Mouse (Mus musculus): ENCODE data around the gene Pdzd8.

Pdzd8 gene

DNA sequence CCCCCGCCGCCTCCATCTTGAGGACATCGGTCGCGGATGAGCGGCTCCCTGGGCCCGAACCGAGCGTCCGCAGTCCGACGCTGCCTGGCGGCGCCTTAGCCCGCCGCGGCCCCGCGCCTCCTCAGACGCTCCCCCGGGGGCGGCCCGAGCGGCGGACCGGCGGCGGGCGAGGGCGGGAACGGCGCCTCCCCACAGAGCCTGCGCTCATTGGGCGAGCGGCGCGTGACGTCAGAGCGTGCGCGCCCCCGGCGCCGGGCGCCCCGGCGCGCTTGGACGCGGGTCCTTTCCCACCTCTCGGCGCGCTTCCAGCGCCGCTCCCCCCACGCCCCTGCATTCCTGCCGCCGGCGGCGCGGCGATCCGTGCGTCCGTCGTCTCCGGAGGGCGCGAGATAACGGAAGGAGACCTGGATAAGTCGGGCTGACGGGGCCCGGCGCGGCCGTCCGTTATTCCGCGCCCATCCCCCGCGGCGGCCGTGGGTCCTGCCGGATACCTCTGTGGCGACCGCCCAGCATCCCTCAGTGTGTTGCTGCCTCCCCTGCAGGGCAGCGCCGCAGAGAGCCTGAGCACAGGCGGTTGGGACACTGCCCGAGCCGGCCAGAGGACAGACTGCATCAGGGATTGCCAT is at the start of gene Pdzd8:
Pdzd8 (minus strand) TSS at position 123 of the 626 bp plus-strand sequence.
- peak; percentile 76 for DNase-seq (ENCODE audit: low read depth, low spot score)

DNA sequence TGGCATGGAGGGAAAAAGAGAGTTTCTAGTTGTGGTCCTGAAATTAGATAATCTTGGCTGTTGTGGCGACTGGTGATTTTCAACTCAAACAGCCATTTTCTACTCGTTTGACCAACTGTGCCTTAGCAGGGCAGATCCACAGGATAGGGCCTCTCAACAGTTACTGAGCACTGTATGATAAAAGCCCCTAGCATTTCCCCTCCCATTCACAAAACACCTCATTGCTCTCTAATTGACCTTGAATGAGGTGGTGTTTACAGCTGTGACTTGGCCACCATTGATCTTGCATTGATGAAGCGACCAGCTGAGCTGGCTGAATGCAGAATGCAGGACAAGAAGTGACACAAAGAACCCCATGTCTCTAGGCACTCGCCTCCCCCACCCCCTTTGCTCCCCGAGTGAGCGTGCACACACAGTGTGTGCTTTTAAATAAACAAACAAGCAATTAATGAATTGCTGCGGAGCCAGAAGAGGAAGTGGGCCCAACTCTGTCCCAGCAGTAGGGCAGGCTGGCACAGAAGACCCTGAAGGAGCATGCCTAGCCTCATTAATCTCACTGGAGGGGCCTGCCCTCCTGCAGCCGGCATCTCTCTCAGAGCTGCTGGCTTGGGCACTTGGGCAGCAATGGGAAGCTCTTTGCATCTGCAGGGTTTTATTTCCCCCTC is 48.3 kb upstream of the Pdzd8 start:
- no peak for DNase-seq (ENCODE audit: low read depth, low spot score)

DNA sequence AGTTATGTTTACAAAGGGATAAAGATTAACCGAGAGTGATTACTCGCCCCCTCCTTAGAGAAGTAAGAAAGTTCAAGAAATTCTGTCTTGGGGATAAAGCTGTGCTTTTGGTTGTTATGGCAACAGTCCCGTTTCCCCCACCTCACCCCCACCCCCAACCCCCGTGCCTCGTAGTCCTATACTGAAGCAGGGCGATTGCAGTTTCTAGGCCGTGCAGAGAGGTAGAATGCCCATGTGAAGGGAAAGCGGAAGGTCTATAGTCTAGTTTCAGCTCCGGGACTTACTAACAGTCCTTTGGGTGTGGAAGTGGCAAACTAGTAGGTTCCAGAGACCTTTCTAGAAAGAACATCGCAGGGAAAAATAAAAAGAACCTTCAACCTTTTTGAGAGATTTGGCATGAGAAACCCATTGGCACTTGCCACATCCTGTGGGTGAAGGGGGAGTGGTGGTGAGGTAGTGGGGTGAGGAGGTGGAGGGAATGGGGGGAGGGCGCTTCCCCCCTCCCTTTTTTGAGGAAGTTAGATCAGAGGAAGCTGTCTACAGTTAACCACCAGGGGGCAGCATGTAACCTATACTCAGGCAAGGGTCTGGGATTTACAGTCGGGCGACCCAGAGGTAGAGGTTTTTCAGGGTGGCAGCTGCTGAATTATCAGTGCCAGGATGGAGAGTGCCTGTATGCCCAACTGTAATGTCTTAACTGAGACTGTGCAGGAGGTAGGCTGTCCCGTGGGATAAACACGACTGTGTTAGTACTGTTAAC is 43.4 kb upstream of the Pdzd8 start:
- DNase-seq (ENCODE audit: low read depth, low spot score), result peak; percentile 76

DNA sequence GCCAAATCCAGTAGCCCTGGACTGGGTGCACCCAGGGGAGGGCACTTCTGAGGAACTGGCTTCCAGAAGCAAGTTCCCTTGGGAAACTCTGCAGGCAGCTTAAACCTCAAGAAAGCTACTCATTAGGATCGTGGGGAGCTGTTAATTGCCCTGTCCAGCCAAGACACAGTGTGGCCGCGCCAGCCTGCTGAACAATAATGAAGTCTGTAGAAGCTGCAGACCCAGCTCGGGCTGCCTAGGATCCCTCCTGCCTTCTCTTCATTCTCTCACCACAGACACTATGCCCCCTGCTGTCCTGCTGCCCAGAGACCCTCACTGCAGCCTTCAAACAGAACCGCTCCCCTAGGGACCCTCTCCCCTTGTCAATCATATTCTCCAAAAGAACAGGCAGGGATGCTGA is 42.8 kb upstream of the Pdzd8 start:
- no peak for DNase-seq (ENCODE audit: low read depth, low spot score)

DNA sequence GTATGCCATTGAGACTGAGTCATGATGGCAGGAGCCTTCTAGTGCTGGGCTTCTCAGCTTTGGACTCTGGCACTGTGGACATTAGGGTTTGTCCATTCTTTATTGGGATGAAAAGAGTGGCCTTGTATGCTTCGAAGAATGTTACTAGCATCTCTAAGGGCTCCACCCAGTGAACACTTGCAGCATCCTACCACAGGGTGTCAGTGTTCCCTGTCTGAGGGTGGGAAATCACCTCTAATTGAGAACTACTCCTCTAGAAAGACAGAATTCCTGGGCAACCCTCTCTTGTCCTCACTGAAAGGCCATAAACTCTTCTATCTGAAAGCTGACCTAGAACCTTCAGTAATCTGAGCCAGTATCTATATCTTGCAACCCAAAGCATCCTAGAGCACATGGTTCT is 41.6 kb upstream of the Pdzd8 start:
- peak; percentile 69 for DNase-seq (ENCODE audit: low read depth, low spot score)

DNA sequence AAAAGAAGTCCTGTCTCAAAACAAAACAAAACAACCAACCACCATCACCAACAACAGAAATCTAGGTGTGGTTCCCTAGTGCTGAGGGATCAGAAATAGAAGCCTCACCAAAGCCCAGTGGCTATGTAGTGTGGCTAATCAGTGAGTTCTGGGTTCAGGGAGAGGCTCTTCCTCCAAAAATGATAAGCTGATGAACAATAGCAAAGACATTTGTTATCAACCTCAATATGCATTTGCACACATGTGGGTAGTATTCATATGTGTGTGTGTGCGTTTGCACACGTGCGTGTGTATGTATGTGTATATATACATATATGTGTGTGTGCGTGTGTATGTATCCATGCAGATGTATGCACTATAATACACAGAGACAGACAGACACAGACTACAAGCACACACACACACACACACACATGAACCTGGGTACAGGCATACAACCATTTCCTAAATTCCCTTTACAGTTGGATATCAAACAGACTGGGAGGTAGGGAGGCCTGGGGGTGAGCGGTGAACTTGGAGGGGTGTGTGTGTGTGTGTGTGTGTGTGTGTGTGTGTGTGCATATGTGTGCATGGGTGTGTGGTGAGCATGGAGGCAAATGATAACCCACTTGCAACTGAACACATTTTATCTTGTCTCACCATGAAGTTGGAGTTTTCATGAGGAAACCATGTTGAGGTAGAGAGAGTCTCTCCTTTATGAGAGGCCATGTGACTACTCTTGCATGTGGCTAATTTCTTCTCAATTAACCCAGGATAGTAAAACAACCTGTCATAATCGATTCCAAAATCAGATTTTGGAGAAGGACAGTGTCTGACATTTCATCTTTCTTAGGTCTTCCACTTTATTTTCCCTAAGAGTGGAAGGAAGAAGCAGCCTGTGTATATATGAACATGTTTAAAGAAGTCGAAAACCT is 39.3 kb upstream of the Pdzd8 start:
- DNase-seq (ENCODE audit: low read depth, low spot score), result no peak

DNA sequence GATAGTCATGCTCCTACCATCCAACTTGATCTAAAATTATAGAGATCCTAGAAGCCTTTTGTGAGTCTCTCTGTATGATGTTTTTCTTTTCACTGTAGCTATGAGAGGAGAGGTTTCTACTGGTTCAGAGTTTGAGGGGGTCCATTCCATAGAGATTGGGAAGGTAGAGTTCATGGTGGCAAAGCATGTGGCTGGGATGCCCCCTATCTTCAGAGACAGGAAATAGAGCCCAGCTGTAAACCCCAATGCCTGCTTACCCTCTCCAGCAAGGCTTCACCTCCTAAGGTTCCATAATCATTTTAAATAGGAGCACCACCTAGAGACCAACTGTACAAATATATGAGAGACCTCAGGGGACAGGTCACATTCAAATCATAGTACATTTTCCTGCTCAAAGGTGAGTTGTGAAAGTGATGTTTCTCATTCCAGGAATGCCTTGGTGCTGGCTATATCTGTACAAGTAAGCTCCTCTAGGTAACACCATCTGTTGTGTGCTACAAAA is 36.9 kb upstream of the Pdzd8 start:
- no peak for DNase-seq (ENCODE audit: low read depth, low spot score)

DNA sequence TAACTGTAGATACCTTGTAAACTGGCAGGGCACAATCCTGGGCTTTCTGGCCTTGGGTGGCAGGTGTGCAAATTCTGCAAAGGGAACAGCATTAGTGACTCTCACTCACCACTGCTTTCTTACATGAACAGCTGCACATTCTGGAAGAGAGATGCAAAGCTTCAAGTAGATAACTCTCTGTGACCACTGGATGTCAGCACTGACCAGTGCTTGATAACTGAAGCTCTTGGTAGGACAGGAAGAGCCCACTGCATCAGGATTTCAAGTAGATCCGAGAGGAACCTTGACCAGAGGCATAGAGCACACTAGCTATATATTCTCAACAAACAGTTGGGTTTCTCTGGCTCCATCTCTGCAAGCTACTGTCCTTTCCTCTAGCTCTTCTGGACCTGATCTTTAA is 34.4 kb upstream of the Pdzd8 start:
- peak; percentile 41 for DNase-seq (ENCODE audit: low read depth, low spot score)

DNA sequence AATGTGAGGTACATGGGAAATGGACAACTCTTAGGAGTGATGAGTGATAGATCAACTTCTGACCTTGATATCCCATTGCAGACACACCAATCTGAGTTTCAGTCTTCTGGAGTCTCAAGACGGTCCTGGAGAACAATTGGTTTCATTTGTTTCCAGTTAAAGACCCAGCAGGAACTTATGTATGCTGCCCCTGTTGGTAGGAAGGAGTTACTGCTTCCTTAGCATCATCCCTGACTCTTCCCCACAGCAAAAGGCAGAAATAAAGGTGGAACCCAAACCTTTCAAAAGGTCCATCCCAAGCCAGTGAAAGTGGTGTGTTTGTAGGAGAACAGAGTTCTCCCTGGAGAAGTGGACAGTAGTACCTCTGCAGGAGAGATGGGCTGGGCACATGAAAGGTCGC is 30.9 kb upstream of the Pdzd8 start:
- peak; percentile 31 for DNase-seq (ENCODE audit: low read depth, low spot score)

DNA sequence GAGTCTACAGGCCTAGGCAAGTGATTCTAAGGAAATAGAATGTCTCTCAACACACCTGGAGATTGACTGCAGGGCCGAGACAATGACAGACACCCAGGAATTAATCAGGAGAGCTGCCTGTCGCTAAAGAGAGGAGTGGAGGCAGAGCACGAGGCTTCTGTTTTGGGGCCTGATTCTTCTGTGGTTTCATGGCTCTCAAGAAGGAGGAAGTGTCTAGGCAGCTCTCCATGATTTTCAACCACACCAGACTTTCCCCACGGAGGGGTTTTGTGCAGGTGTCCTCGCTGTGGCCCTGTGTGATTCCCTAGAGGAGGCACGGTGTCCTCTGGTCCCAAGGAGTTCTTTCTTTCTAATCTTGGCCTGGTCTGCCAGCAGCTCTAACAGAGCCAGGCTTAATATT is 29.4 kb upstream of the Pdzd8 start:
- no peak for DNase-seq (ENCODE audit: low read depth, low spot score)

DNA sequence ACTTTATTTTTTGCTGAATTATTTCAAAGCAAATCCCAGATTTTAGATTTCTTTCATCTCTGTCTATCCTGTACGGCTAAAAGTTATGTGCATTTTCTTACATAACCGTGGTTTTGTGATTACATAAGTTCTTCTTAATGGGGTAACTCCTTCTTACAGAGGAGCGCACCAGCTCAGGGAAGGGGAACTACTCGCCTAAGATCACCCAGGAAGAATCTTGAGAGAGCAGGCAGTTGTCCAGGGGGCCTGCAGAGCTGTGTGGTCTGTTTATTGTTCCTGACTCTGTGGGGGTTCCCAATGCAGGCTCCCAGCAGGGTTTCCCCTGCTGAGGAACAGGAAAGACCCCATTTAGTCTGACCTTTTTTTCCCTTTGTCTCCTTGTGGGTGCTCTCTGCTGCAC is 27.3 kb upstream of the Pdzd8 start:
- DNase-seq (ENCODE audit: low read depth, low spot score), result no peak

DNA sequence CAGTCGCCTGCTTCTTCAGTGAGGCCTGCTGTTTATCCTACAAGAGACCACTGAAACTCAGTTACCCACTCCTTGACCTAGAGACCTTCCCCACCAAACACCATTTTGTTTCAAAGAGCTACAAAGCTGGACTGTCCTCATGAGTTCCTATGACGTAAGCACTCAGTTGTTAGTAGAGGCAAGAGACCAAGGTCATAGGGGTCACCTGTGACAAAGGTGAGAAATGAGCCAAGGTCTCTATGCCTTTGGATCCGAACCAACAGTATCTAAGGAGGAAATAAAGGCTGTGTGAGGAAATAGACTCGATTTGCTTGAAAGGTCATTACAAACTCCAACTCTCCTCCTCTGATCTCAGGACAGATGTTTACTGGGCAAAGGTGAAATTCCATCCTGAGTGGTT is 25.4 kb upstream of the Pdzd8 start:
- DNase-seq (ENCODE audit: low read depth, low spot score), result no peak

DNA sequence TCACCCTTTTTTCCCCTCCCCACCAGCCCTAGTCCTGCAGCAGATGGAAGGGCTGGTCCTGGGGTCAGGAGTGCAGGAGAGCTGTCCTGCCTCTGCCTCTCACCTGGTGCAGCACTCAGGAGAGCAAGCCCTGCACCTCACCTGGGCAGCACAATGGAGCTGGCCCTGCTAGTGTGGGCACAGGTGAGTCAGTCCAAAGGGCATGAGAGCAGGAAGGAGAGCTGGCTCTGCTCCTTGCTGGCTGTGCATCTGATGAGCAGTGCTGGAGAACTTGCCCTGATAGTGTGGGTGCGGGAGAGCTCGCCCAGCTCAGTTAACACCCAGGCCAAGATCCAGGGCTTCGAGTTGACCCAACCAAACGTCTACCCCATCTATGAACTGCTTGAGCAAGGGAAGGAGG is 22.3 kb upstream of the Pdzd8 start:
- no peak for DNase-seq (ENCODE audit: low read depth, low spot score)

DNA sequence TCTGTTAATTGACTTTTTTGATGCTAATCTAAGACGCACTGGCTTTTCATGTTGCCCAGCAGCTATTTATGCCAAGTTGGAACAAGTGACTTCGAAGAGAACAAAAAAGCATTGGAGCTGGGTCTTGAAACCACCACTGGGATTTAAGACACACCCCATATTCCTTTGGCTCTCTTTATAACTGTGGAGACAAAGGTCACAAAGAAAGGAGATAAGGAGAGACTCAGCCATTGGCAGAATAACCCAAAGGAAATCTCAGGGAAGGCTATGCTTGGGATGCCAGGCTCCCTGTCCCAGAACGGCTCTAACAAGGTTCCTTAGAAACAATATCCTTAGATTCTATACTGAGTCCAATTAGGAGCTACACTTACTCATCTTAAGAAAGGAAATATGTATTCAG is 21.1 kb upstream of the Pdzd8 start:
- no peak for DNase-seq (ENCODE audit: low read depth, low spot score)

DNA sequence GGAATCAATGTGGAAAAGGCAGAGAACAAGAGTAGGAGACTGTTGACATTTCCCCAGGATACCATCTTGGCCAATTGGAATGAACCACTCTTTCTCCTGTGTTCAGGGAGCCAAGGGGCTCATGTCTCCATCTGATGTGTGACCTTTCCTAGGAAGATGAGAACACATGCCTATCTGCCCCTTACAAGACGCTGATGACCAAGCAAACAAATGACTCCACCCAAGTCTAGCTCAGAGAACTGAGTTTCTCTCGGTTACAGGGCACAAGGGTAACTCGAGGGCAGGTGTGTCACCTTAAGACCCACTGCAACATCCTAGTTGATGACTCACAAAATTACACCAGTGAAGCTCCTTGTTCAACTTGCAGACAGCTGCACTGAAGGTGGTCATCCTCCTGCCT is 18.1 kb upstream of the Pdzd8 start:
- DNase-seq (ENCODE audit: low read depth, low spot score), result no peak

DNA sequence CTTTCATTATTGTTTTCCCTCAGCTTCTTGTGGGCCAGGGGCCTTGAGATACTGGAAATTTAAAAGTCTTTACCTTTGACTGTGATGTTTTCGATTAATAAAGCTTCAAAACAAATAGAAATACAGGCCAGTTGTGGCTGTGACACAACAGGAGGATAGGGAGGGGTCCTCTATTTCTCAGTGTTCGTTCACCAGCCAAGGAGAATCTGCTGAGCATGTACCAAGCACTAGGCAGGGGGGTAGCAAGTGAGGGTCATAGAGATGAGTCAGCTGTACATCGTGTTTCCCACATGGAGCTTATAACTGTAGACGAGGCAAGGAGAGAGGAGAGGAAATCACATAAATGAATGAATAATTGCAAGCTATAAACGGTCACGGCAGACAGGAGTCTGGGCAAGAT is 17.1 kb upstream of the Pdzd8 start:
- DNase-seq (ENCODE audit: low read depth, low spot score), result no peak

DNA sequence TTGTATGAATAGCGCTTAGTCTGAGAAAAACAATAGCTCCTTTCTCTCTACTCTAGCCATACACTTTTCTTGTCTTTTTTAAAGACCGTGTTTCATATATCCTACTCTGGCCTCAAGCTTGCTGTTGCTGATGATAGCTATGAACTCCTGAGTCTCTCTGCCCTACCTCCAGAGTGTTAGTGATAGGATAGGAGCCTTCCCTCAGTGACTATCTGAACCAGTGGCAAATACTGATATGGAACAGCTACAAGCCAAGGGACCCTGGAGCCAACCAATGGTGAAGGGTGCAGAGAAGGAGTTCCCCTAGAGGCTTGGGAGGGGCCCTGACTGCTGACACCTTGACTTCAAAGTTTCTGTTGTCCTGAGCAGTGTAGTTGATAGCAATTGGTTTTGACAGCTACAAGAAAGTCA is 14.9 kb upstream of the Pdzd8 start:
- DNase-seq (ENCODE audit: low read depth, low spot score), result no peak

DNA sequence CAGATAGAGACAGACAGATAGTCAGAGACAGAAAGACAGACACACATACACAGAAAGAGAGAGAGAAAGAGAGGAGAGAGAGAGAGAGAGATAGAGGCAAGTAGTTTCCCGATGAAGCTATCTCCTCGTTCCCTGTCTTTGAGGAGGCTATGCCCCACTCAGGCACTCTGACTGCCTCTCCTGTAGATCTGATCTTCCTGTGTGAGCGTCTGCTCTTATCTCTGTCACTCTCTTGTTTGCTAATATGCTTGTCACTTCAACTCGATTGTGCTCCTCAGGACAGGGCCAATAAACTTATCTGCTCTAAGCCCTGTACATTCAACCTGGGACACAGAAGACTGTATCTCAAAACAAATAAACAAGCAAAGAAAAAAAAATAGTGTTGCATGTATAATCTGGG is 13.6 kb upstream of the Pdzd8 start:
- no peak for DNase-seq (ENCODE audit: low read depth, low spot score)

DNA sequence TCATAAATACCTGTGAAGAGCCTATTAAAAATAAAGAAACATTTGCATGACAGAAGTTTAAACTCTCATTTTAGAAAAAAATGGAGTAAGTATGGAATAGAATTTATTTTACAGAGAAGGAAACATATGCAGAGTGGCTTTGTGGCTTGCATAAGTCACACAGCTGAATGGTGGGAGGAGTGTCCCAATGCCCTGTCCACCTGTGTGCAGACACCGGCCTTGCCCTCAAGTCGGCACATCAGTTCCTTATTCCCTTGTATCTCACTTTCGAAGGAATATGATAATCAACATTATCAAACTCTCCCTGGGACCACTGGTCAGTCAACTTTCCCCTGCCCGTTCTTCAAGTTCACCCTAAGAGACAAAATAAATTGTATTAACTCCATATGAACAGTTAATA is 12.3 kb upstream of the Pdzd8 start:
- no peak for DNase-seq (ENCODE audit: low read depth, low spot score)

DNA sequence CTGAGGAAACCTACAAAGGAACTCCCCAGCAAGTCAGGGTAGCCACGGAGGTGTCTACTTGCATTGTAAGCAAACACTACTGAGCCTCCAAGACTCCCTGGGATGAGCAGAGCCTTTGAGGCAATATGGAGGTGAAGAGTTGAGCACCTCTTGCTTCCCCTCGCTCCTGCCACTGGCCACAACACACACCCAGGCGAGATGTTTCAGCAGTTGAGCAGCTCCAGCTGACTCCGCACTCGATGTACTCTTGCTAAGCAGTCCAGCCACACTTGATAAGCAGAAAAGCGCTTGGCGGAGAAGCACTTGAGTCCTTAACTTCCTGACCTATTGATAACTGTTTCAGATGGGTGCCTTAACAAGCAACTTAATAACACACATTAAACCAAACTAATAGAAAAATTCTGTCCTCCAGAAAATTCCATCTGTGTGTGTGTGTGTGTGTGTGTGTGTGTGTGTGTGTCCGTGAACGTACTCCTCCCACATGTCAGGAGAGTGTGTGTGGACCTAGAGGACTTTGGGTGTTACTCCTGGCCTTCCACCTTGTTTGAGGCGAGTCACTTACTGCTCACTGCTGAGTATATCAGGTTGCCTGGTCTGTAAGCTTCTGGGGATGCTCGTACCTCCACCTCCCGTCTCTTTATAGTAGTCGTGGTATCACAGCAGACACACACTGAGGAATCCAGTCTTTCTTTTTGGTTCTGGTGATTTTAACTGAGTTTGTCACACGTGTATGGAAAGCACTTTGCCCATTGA is 11.4 kb upstream of the Pdzd8 start:
- no peak for DNase-seq (ENCODE audit: low read depth, low spot score)

DNA sequence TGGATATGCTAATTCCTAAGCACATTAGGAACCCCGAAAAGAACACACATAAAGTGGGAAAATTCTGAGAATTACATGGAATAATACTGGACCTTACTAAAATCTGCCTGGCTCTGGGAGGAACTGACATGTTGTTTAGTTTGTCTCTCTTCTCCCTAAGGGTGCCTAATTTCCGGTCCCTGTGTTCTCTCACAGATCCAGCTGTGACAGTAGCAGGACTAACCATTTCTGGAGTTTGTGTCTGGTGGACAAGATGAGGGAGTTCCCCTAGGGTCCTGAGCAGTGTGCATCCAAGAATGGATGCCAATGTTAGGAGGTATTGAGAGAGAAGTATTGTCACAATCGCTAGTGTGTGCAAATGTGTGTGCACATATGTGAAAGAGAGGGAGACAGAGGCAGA is 10.8 kb upstream of the Pdzd8 start:
- DNase-seq (ENCODE audit: low read depth, low spot score), result no peak

Data from 3T3-L1 (cell line).